Mouse (Mus musculus) limb, embryonic 10.5 days (tissue): ENCODE data around the gene Tmem107. TPM values are rescaled to one million over a fixed set of nuclear protein-coding genes. Genes with fewer than 3 reads are reported as not detected.
A peak's percentile ranks its signal among the peaks of the same experiment; 100 is the strongest.
"Not testable (repeated sequence)": the region's sequence is repeated elsewhere in the genome, so short reads cannot be mapped to it uniquely, and the experiment has no call there.

Experiments
- DNase-seq: peaks from one replicate; pipeline ENCODE4 v3.0.0-alpha.2; 2017; ENCODE audit warnings: low spot score
- H3K27ac ChIP-seq: fragments of 300-500 bp; sonication (generic); 2 replicates; pipeline ENCODE4 v1.5.1; 2016; ENCODE audit warnings: mild to moderate bottlenecking
- H3K27me3 ChIP-seq: fragments of 300-500 bp; sonication (generic); 2 replicates; pipeline ENCODE4 v1.6.1; 2016; ENCODE audit warnings: low read depth, mild to moderate bottlenecking; ENCODE audit not compliant: poor library complexity, severe bottlenecking
- H3K36me3 ChIP-seq: fragments of 300-500 bp; sonication (generic); 2 replicates; pipeline ENCODE4 v1.6.1; 2016; ENCODE audit warnings: mild to moderate bottlenecking, moderate library complexity
- H3K4me1 ChIP-seq: fragments of 300-500 bp; sonication (generic); 2 replicates; pipeline ENCODE4 v1.6.1; 2016
- H3K4me3 ChIP-seq: fragments of 300-500 bp; sonication (generic); 2 replicates; pipeline ENCODE4 v1.5.1; 2016; ENCODE audit warnings: mild to moderate bottlenecking, moderate library complexity
- H3K9me3 ChIP-seq: fragments of 300-500 bp; sonication (generic); replicated peaks from 2 replicates; pipeline ENCODE4 v1.6.1; 2016; ENCODE audit warnings: mild to moderate bottlenecking
- WGBS: fragments of 180-500 bp; shearing (Covaris S2); methylation state at CpG from one replicate; pipeline ENCODE4 v1.1.7; 2016; 5-methylcytosine and 5-hydroxymethylcytosine counted together
- polyA plus RNA-seq: library from polyadenylated mRNA; unstranded; fragments of >200 nt; fragmentation: Nextera tagmentation; extraction: Ambion mirVana; gene quantifications from 2 replicates; pipeline ENCODE4 v1.2.1, GENCODE M21; 2016

Tmem107 gene
- polyA plus RNA-seq, 1 experiment from 2014 or later = 35.8 TPM

DNA sequence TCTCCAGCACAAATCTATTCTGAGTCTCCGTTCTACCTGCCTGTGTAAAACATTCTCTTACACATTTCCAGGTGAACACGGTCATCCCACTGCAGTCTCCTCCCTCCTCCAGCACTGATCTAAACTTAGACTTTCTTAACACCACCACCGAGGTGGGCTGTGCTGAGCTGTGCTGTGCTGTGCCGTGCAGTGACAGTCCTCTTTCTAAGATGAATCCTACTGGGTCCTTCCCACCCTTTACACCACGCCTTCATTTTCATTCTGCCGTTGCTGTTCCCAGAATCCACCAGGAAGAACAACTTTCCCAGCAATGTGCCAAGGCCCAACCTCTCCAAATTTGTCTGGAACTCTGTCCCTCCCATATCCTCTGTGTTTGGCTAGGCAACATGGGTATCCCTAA is 15.8 kb downstream of the Tmem107 start:
- Histone ChIP-seq H3K36me3 (peaks cover 21% of the 10 kb centered on the region), H3K27ac (peak overlapping the region; percentile 47; the same call in 1 of the 2 replicates), H3K4me3 (no peak overlapping the region), H3K27me3 (no peaks in the 10 kb centered on the region), H3K4me1 (peaks cover 42% of the 10 kb centered on the region), H3K9me3 (no peaks in the 10 kb centered on the region)
- WGBS = 61% methylated on average over 6 of the region's 6 CpGs
- no peak for DNase-seq

DNA sequence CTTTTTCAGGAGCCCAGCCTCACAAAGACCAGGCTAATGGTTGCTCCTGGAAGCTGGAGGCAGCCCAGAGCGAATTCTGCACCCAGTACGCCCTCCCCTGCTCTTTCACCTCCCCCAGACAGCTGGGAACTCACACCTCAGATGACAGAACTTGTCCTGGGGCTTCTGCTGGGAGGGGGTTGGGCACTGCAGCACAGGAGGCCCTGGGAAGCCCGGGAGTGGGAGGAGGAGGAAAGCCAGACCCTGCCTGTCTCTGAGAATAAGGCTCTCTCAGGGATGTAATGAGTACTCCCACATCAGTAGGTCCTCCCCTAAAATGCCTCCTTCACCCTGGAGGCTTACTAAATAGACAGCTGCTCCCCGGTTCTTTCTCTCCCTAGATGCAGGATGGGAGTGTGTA is 16.5 kb downstream of the Tmem107 start:
- WGBS = 23% methylated on average over 4 of the region's 4 CpGs

DNA sequence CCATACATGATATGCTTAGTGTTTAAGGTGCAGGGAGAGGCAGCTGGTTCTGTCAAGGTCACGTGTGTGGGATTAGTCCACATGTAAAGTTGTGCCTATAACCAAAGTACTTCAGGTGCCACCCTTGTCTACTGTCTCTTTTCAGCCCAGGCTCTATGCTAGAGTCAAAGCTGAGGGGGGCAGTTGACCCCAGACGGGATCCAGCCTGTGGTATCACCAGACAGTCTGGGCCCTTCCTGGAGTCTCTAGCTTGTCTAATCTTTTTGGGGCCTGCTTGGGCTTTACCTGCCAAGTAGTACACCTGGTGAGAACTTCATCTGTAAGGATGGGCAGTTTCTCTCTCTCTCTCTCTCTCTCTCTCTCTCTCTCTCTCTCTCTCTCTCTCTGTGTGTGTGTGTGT is 17.0 kb downstream of the Tmem107 start:
- peak overlapping the region; percentile 100 for H3K4me3 ChIP-seq
- WGBS = 69% methylated on average over 2 of the region's 2 CpGs
- H3K9me3 ChIP-seq = no peaks in the 10 kb centered on the region
- H3K36me3 ChIP-seq = peaks cover 30% of the 10 kb centered on the region
- H3K27me3 ChIP-seq = no peaks in the 10 kb centered on the region
- DNase-seq = no peak
- H3K27ac ChIP-seq = peak overlapping the region; percentile 100
- H3K4me1 ChIP-seq = peaks cover 49% of the 10 kb centered on the region

More for the DNA sequence above, 16.5 kb downstream of the Tmem107 start:
- peaks cover 49% of the 10 kb centered on the region for H3K4me1 ChIP-seq
- no peaks in the 10 kb centered on the region for H3K9me3 ChIP-seq
- peaks cover 28% of the 10 kb centered on the region for H3K36me3 ChIP-seq
- peak overlapping the region; percentile 47; the same call in 1 of the 2 replicates for H3K27ac ChIP-seq
- H3K27me3 ChIP-seq = no peaks in the 10 kb centered on the region
- peak overlapping the region; percentile 100; the same call in 1 of the 2 replicates for H3K4me3 ChIP-seq
- no peak for DNase-seq

DNA sequence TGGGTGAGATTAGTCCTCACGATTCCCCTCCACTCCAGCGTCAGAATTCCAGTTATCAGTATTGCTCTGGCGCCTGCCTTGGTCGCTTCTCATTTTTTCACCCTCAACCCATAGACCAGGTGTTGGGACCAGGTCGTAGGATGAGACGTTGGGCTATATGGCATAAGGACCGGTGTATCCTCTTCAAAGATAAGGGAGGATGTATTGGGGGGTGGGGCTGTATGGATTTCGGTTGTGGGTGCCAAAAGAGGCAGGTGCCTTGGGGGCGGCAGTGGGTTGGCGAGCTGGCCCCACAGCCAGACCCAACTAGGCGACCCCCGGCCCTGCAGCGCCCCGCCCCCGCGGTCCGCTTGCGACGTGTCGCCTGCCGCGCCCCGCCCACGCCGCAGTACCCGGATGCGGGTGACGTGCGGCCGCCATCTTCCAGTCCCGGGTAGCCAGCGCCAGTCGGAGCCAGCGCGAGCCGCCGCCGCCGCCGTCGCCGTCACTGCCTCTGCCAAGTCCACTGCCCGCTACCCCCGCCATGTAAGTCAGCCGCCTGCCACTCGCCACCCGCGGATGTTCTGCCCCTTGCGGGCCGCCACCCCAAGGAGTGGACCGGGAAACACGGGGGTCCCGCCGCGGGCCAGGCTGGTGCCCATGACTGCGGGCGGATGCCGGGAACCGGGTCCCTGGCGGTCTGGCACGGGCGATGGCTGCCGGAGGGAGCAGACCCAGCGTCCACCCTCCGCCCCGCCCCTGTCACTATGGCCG is 17.7 kb downstream of the Tmem107 start, which contains the start of gene Vamp2:
Gene Vamp2, plus strand, starts transcription at position 388 of the 753 bp plus-strand sequence.
- Histone ChIP-seq H3K9me3 (no peaks in the 10 kb centered on the region), H3K36me3 (peaks cover 34% of the 10 kb centered on the region), H3K27ac (peak within 1 kb of the TSS; percentile 100), H3K27me3 (no peaks in the 10 kb centered on the region), H3K4me1 (peaks cover 49% of the 10 kb centered on the region), H3K4me3 (peak within 1 kb of the TSS; percentile 100)
- peak; percentile 98 for DNase-seq
- whole genome bisulfite sequencing = under 1% methylated on average over 65 of the region's 67 CpGs

DNA sequence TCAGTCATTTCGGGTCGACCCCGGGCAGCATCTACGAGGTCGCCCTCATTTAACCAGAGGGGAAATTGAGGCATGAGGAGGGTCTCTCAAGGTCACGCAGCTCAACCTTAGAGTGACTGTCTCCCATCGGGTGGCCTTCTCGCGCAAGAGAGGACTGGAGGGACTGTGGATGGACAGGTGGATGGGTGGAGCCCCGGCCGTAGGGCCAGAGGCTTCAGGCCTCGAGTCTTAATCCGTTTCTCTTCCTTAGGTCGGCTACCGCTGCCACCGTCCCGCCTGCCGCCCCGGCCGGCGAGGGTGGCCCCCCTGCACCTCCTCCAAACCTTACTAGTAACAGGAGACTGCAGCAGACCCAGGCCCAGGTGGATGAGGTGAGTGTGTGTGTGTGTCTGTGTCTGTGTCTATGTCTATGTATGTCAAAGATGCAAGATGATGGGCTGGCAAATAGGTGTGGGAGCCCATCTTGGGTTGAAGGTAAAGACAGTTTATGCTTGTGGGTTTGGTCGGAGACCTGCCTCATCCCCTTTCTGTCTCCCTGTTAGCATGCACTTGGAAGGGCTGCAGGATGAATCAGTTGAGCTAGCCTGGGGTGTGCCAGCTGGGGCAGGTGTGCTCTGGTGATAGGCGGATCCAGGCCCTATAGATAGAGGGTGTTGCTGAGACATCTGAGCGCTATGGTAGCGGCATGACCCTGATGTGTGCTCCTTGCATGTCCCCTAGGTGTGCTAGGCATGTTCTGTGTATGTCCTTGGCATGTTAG is 18.4 kb downstream of the Tmem107 start:
- Histone ChIP-seq H3K4me1 (peaks cover 51% of the 10 kb centered on the region), H3K27me3 (no peaks in the 10 kb centered on the region), H3K9me3 (no peaks in the 10 kb centered on the region), H3K36me3 (peaks cover 34% of the 10 kb centered on the region), H3K27ac (peak overlapping the region; percentile 100), H3K4me3 (peak overlapping the region; percentile 100)
- WGBS = 12% methylated on average over 25 of the region's 25 CpGs
- no peak for DNase-seq

DNA sequence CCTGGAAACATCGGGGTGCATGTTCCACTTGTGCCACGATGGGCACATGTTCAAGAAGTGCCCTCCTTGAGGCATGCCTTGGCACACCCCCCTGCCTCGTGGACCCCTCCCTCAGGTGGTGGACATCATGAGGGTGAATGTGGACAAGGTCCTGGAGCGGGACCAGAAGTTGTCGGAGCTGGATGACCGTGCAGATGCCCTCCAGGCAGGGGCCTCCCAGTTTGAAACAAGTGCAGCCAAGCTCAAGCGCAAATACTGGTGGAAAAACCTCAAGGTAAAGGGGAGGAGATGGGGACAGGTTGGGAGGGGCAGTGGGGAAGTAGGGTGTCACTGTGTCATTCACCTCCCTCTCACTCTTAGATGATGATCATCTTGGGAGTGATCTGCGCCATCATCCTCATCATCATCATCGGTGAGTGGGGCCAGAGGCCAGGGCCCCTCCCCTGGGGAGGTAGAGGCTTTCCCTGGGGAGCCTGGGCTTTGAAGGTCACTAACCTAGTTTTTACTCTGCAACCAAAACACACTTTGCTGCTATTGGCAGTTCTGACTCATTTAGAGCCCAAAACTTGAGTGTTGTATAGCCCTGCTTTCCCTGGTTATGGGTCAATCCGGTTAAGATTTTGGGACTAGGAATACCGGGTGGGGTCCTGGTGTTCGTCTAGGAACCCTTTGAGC is 19.1 kb downstream of the Tmem107 start:
- H3K9me3 ChIP-seq = no peaks in the 10 kb centered on the region
- H3K27me3 ChIP-seq = no peaks in the 10 kb centered on the region
- H3K4me1 ChIP-seq = peaks cover 57% of the 10 kb centered on the region
- peak overlapping the region; percentile 100 for H3K27ac ChIP-seq
- DNase-seq = no peak
- WGBS = 88% methylated on average over 12 of the region's 12 CpGs
- H3K4me3 ChIP-seq = peak overlapping the region; percentile 100
- H3K36me3 ChIP-seq = peaks cover 34% of the 10 kb centered on the region

DNA sequence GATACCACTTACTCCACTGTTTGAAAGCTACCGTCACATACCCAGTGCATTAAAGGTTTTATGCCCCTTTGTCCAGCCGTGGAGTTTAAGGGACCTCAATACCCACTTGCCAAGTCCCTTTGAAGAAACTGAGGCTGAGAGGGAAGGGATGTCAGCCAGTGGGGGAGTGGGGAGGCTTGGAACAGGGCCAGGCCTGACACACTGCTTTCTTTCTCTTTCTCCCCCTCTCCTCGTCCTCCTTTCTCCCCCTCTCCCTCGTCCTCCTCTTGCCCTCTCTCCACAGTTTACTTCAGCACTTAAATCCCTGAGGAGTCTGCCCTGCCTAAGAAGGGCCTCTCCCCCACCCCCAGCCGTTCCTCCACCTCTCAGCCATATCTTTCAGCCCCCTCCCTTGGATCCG is 19.8 kb downstream of the Tmem107 start:
- 81% methylated on average over 6 of the region's 6 CpGs for WGBS
- H3K27me3 ChIP-seq = no peaks in the 10 kb centered on the region
- no peak overlapping the region for H3K27ac ChIP-seq
- H3K9me3 ChIP-seq = no peaks in the 10 kb centered on the region
- peaks cover 34% of the 10 kb centered on the region for H3K36me3 ChIP-seq
- peaks cover 58% of the 10 kb centered on the region for H3K4me1 ChIP-seq
- peak overlapping the region; percentile 100; the same call in 1 of the 2 replicates for H3K4me3 ChIP-seq
- DNase-seq = no peak

DNA sequence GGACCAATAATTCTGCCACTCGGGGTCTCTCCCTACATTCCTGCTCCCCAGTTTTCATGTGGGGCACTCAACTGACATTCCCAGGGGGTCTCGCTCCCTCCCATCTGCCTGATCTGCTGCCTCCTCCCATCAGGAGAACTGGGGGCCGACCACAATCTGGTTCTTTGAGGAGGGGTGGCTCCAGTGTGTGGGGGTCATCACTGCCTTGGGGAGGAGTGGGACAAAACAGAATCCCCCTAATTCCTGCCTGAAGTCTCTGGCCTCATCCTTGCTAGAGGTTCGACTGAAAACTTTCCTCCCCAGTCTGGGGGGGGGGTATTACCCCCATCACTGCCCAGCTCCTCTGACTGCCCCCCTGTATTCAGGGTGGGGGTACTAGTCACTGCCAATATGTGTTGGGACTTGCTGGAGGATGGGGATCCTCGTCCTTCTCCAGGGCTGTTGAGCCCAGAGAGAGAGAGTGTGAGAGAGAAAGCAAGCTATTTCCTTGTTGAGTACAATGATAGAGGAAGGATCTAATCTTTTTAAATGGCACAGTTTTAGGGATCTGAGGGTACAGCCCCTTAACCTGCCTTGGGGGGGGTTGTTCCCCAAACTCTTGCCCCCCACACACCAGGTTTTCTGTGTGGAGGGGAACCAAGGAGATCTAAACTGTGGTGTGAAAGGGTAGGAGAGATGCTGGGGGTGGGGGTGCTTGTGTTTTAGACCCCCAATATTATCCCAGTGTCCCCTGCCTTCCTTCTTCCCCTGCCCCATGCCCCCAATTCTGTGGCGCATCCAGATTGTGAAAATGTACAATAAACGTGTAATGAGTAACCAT is 21.2 kb downstream of the Tmem107 start:
- peaks cover 66% of the 10 kb centered on the region for H3K4me1 ChIP-seq
- WGBS = 66% methylated on average over 7 of the region's 7 CpGs
- H3K4me3 ChIP-seq = peak overlapping the region; percentile 13; the same call in 1 of the 2 replicates

DNA sequence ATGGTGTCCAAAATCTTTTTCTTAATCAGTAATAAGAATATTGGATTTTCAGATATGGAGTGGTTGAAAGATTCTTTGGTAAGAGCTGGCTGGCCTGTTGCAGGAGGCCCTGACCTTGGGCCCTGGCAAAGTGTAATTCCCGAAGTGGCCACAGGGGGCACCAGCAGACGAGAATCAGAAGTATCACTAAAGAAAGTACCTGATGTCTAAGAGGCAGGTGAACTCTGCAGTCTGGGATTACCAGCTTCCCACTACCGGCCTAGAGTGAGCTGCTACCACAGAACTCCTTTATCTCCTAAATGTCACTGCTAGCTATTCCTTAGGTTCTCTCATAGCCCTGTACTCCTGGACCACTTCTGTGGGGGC is 21.8 kb downstream of the Tmem107 start:
- H3K4me1 ChIP-seq = peaks cover 66% of the 10 kb centered on the region
- H3K27ac ChIP-seq = no peak overlapping the region
- peak overlapping the region; percentile 13; the same call in 1 of the 2 replicates for H3K4me3 ChIP-seq
- H3K36me3 ChIP-seq = peaks cover 34% of the 10 kb centered on the region
- 6% methylated on average over 3 of the region's 3 CpGs for WGBS
- DNase-seq = peak; percentile 90
- H3K9me3 ChIP-seq = no peaks in the 10 kb centered on the region
- H3K27me3 ChIP-seq = no peaks in the 10 kb centered on the region

More for the DNA sequence above, 21.2 kb downstream of the Tmem107 start:
- no peak for DNase-seq
- H3K27me3 ChIP-seq = no peaks in the 10 kb centered on the region
- no peaks in the 10 kb centered on the region for H3K9me3 ChIP-seq
- peaks cover 34% of the 10 kb centered on the region for H3K36me3 ChIP-seq
- no peak overlapping the region for H3K27ac ChIP-seq

DNA sequence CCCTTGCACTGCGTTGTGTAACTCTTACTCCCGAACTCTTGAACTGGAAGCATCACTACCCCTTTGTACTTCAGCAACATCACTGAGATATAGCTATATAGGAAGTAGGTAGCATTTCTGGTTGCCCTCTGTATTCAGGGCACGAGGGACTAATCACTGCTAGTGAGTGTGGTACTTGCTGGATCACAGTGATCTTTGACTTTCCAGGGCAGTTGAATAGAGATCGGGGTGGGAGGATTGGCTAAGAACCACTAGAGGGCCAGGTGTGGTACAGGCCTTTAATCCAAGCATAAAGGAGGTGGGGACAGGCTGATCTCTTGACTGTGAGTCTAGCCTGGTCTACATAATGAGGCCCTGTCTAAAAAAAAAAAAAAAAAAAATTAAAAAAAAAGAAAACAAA is 22.3 kb downstream of the Tmem107 start:
- H3K27ac ChIP-seq = no peak overlapping the region
- H3K9me3 ChIP-seq = no peaks in the 10 kb centered on the region
- no peaks in the 10 kb centered on the region for H3K27me3 ChIP-seq
- H3K4me1 ChIP-seq = peaks cover 67% of the 10 kb centered on the region
- no peak overlapping the region for H3K4me3 ChIP-seq
- peaks cover 34% of the 10 kb centered on the region for H3K36me3 ChIP-seq
- no peak for DNase-seq
- 94% methylated on average over 4 of the region's 4 CpGs for WGBS

DNA sequence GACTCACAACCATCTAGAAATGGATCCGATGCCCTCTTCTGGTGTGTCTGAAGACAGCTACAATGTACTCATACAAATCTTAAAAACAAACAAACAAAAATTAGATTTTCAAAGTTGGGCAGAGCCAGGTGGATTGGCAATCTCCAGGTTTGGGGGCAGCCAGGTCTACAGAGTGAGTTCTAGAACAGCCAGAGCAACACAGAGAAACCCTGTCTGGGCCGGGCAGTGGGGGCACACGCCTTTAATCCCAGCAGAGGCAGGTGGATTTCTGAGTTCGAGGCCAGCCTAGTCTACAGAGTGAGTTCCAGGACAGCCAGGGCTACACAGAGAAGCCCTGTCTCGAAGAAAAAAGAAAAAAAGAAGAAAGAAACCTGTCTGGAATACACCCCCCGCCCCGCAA is 23.2 kb downstream of the Tmem107 start:
- H3K9me3 ChIP-seq, DNase-seq, H3K27me3 ChIP-seq, H3K27ac ChIP-seq, H3K4me3 ChIP-seq: not testable (repeated sequence)
- Histone ChIP-seq H3K36me3 (peaks cover 34% of the 10 kb centered on the region), H3K4me1 (peaks cover 67% of the 10 kb centered on the region)
- WGBS = 85% methylated on average over 7 of the region's 7 CpGs
